Mouse (Mus musculus) limb, embryonic 12.5 days (tissue): ENCODE measurements around the gene Trim31. TPM values are rescaled to one million over a fixed set of nuclear protein-coding genes. Genes with fewer than 3 reads are reported as not detected.
"Not testable (repeated sequence)": the region's sequence is repeated elsewhere in the genome, so short reads cannot be mapped to it uniquely, and the experiment has no call there.

Experiments
- ATAC-seq: fragments of 200-750 bp; cut with Nextera tagmentation; 2 replicates; pipeline ENCODE4 v1.8.0; 2017; ENCODE audit warnings: low read depth, moderate TSS enrichment; ENCODE audit not compliant: insufficient number of reproducible peaks, insufficient read depth, low FRiP score, low TSS enrichment
- H3K27ac ChIP-seq: fragments of 300-500 bp; sonication (generic); 2 replicates; pipeline ENCODE4 v1.5.1; 2016; ENCODE audit warnings: mild to moderate bottlenecking, moderate library complexity
- H3K27me3 ChIP-seq: fragments of 300-500 bp; sonication (generic); 2 replicates; pipeline ENCODE4 v1.6.1; 2016; ENCODE audit warnings: mild to moderate bottlenecking, moderate library complexity
- H3K36me3 ChIP-seq: fragments of 300-500 bp; sonication (generic); 2 replicates; pipeline ENCODE4 v1.6.1; 2016; ENCODE audit warnings: mild to moderate bottlenecking, moderate library complexity
- H3K4me1 ChIP-seq: fragments of 300-500 bp; sonication (generic); replicated peaks from 2 replicates; pipeline ENCODE4 v1.6.1; 2016
- H3K4me2 ChIP-seq: fragments of 300-500 bp; sonication (generic); 2 replicates; pipeline ENCODE4 v1.6.1; 2016; ENCODE audit warnings: mild to moderate bottlenecking, moderate library complexity
- H3K4me3 ChIP-seq: fragments of 300-500 bp; sonication (generic); replicated peaks from 2 replicates; pipeline ENCODE4 v1.5.1; 2016; ENCODE audit warnings: mild to moderate bottlenecking
- H3K9ac ChIP-seq: fragments of 300-500 bp; sonication (generic); replicated peaks from 2 replicates; pipeline ENCODE4 v1.6.1; 2016; ENCODE audit warnings: mild to moderate bottlenecking, moderate library complexity
- H3K9me3 ChIP-seq: fragments of 300-500 bp; sonication (generic); 2 replicates; pipeline ENCODE4 v1.6.1; 2016; ENCODE audit warnings: mild to moderate bottlenecking, moderate library complexity
- WGBS: fragments of 180-500 bp; shearing (Covaris S2); methylation state at CpG from one replicate; pipeline ENCODE4 v1.1.7; 2016; 5-methylcytosine and 5-hydroxymethylcytosine counted together
- polyA plus RNA-seq: library from polyadenylated mRNA; unstranded; fragments of >200 nt; fragmentation: Nextera tagmentation; extraction: Ambion mirVana; gene quantifications from 2 replicates; pipeline ENCODE4 v1.2.1, GENCODE M21; 2016

The Trim31 gene
- polyA plus RNA-seq, 1 experiment from 2014 or later = not detected

DNA sequence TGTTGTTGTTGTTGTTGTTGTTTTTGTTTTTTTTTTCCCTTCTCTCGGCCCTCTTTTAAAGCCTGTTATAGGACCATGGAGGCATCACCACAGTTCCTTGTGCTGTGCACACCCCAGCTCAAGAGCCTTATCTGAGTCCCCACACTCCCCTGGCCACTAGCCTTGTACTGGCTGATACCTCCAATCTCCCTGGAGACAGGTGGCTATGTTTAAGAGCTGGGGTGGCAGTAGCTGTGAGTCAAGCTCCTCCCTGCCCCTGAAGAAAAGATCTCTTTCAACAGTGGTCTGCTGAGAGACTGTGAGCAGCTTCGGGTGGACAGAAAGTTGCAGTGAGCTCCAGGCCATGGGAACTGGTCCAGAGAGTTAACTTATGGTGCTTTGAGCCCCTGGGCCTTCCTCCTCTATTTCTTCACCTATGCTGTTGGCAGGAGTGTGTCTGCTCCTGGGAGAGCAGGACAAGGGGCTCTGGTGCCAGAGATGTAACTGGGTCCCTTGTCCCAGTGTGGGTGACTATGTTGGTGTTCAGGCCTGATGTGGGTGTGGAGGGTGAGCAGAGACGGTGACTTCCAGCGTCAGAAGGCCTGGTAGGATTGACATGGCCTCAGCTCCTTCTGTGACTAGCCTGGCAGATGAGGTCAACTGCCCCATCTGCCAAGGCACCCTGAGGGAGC, 28.5 kb upstream of the Trim31 start, which contains the start of gene Trim10:
Trim10 (plus strand) TSS at position 291 of the 671 bp plus-strand sequence.
- WGBS = 74% methylated on average over 4 of the region's 4 CpGs
- no peak for ATAC-seq
- Histone ChIP-seq H3K4me1 (peaks cover 8% of the 10 kb centered on the region; the same call in 1 of the 2 replicates), H3K9ac (no peak within 1 kb of the TSS), H3K4me3 (no peak within 1 kb of the TSS), H3K27ac (no peak within 1 kb of the TSS), H3K9me3 (no peaks in the 10 kb centered on the region), H3K4me2 (no peak within 1 kb of the TSS), H3K36me3 (no peaks in the 10 kb centered on the region), H3K27me3 (peaks cover 38% of the 10 kb centered on the region)

DNA sequence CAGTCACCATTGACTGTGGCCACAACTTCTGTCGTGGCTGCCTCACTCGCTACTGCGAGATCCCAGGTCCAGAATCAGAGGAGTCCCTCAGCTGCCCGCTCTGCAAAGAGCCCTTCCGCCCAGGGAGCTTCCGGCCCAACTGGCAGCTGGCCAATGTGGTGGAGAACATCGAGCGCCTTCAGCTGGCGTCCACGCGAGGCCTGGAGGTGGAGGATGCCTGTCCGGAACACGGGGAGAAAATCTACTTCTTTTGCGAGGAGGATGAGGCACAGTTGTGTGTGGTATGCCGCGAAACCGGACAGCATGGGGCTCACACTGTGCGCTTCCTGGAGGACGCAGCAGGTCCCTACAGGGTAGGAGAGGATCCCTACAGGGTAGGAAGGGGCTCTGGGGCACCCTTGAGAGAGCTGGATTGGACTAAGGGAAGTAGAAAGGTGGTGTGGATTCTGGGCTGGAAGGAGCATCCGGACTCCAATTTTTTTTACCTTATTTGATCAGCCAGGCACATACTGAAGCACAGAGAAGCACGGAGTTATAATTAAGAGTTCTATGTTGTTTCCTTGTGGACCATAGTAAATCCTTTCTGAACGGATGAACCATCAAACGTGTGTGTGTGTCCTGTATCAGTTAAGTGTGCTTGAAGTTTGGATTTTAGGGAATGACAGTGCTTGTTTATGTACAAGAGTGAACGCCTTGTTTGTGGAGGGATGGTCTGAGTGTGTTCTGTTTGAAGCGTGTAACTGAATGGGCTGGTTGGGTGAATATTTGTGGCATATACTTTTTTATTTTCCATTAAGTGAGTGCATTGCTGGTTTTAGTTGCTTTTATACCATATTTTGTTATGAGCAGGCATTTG, 27.7 kb upstream of the Trim31 start:
- Histone ChIP-seq H3K27me3 (peaks cover 31% of the 10 kb centered on the region), H3K4me1 (peaks cover 8% of the 10 kb centered on the region; the same call in 1 of the 2 replicates), H3K4me2 (no peak overlapping the region), H3K9me3 (no peaks in the 10 kb centered on the region), H3K9ac (no peak overlapping the region), H3K4me3 (no peak overlapping the region), H3K36me3 (no peaks in the 10 kb centered on the region), H3K27ac (no peak overlapping the region)
- ATAC-seq = no peak
- WGBS = 79% methylated on average over 25 of the region's 25 CpGs

DNA sequence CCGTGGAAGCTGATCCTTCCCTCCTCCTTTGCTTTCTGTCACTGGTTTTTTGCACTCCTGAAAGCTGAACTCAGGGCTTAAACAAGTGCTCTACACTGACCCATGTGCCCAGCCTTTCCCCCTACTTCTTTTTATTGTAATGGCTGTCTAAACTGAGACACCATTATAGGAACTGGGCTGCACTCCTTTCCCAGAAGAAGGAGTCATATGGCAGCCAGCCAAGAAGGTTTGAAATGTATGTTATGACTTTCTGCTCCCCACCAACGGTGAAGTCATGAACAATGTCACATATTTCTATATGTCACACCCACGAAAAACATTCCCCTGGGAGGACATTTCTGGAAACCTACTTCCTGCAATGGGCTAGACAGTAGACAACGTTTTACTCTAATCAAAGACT, 23.3 kb upstream of the Trim31 start:
- ATAC-seq = no peak
- no peak overlapping the region for H3K9ac ChIP-seq
- H3K36me3 ChIP-seq = no peaks in the 10 kb centered on the region
- 0 out of 2 replicates have a peak, but pooled peaks cover 3% of the 10 kb centered on the region for H3K27me3 ChIP-seq
- H3K4me1 ChIP-seq = no peaks in the 10 kb centered on the region
- WGBS = 75% methylated on average over 4 of the region's 4 CpGs
- H3K4me2 ChIP-seq = no peak overlapping the region
- no peak overlapping the region for H3K4me3 ChIP-seq
- no peak overlapping the region for H3K27ac ChIP-seq
- no peaks in the 10 kb centered on the region for H3K9me3 ChIP-seq

DNA sequence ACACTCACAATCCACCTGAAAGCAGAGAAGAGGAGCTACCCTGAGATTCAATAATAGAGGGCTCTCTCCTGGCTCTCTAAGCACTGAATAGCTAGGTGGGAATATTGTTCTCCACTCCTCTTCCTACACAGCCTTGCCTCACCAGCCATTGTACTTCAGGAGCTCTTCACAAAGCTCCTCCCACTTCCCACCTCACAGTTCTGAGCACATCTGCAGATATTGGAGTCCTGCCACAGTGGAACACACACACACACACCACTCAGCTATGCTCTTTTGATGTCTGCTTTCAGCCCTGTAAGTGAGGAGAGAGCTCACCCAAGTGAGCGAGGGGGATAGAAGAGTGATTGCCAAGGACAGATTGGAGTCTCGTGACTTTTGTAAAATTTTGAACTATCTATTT, 14.6 kb upstream of the Trim31 start:
- H3K4me2 ChIP-seq = no peak overlapping the region
- H3K9me3 ChIP-seq = no peaks in the 10 kb centered on the region
- no peak for ATAC-seq
- H3K4me1 ChIP-seq = no peaks in the 10 kb centered on the region
- 85% methylated on average over 2 of the region's 2 CpGs for WGBS
- no peak overlapping the region for H3K9ac ChIP-seq
- H3K4me3 ChIP-seq = no peak overlapping the region
- H3K36me3 ChIP-seq = no peaks in the 10 kb centered on the region
- H3K27ac ChIP-seq = no peak overlapping the region
- H3K27me3 ChIP-seq = no peaks in the 10 kb centered on the region

DNA sequence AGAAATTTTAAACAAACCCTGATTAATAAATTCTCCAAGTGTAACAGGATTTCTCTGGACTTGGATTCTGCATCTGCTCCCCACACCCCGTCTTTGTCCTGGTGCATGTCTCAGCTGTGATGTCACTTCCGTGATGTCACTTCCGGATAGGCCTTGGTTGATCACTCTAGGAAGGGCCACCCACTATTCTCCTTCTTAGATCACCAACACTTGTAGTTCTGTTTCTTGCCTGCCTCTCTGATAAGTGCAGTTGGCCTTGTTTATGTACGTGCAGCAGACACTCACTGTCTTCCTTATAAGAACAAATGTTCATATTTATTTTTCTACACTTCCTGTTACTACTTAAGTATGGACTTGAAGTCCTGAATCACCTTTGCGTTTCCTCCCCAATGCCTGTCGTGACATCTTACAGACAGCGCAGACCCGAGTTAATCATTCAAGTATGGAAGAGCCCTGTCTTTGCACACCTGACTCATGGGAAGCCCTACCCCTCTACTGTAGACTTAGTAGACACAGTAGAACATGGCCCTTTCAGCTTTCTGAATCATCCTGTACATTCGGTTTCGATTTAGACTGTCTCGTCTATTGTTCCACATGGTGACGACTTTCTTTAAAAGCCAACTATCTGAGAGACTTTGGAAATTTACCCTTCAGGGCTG, 12.7 kb upstream of the Trim31 start:
- Histone ChIP-seq H3K4me2 (no peak overlapping the region), H3K27ac (no peak overlapping the region), H3K4me1 (no peaks in the 10 kb centered on the region), H3K36me3 (no peaks in the 10 kb centered on the region), H3K9me3 (no peaks in the 10 kb centered on the region), H3K27me3 (0 out of 2 replicates have a peak, but pooled peaks cover 6% of the 10 kb centered on the region), H3K9ac (no peak overlapping the region), H3K4me3 (no peak overlapping the region)
- WGBS = 91% methylated on average over 12 of the region's 12 CpGs
- no peak for ATAC-seq

DNA sequence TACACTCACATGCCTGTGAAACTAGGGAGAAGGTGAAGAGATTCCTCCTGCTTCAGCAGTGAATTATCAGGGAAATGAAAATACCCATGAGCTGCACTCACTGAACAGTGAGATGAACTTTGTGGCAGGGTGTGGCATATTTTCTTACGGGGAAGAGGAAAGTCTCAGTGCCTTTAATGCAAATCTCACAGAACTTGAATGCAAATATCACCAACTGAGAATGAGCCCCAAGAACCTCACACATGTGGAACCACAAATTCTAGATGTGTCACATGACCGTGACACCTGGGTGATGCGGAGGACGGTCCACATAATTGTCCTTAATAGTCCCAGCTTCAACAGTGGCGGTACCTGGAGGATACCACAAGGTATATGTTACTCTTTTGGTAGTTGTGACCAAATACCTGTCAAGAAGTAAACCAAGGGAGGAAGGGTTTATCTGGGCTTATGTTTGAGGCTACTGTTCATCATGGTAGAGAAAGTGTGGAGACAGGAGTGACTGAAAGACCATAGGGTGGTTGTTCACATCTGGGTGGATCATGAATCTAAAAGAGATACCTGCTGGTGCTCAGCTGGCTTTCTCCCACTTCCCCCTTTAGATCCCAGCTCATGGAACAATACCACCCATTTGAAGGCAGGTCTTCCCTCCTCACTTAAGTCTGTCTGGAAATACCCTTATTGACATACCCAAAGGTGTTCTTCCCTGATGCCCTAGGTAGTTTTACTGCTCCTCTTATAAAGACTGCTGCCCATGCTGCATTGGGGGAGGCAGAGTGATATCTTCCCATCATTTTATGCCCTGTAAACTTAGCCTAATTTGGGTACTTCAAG, 7.6 kb upstream of the Trim31 start, which contains the start of gene Trim40:
Trim40 (minus strand) TSS at position 51 of the 831 bp plus-strand sequence.
- H3K4me3 ChIP-seq = no peak within 1 kb of the TSS
- ATAC-seq = no peak
- H3K36me3 ChIP-seq = no peaks in the 10 kb centered on the region
- H3K9me3 ChIP-seq = no peaks in the 10 kb centered on the region
- no peak within 1 kb of the TSS for H3K27ac ChIP-seq
- no peak within 1 kb of the TSS for H3K9ac ChIP-seq
- WGBS = 84% methylated on average over 5 of the region's 5 CpGs
- H3K4me2 ChIP-seq = no peak within 1 kb of the TSS
- H3K27me3 ChIP-seq = peaks cover 6% of the 10 kb centered on the region; the same call in 1 of the 2 replicates
- H3K4me1 ChIP-seq = no peaks in the 10 kb centered on the region

DNA sequence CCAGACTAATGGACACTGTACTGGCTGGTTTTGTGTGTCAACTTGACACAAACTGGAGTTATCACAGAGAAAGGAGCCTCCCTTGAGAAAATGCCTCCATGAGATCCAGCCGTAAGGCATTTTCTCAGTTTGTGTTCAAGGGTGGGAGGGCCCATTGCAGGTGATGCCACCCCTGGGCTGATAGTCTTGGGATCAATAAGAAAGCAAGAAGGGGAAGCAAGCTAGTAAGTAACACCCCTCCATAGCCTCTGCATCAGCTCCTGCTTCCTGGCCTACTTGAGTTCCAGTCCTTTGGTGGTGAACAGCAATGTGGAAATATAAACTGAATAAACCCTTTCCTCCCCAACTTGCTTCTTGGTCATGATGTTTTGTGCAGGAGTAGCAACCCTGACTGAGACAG, 6.4 kb upstream of the Trim31 start:
- H3K27me3 ChIP-seq, H3K4me3 ChIP-seq, H3K9ac ChIP-seq, H3K4me2 ChIP-seq, ATAC-seq, H3K9me3 ChIP-seq, H3K27ac ChIP-seq, H3K4me1 ChIP-seq, H3K36me3 ChIP-seq: not testable (repeated sequence)
- 79% methylated on average over 1 of the region's 1 CpGs for WGBS

DNA sequence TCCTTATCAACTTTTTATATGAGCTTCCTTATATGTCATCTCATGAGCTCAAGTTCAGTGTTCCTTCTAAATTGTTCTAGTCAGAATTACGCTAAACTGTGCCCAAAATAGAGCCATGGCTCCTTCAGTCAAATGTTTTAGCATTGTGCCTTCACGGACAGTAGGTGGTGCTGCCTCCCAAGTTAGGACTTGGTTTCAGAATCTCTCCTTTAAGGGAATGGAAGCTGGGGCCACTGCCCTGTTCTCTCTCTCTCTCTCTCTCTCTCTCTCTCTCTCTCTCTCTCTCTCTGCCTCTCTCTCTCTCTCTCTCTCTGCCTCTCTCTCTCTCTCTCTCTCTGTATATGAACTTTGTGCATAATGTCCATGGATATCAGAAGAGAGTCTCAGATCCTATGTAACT, 5.6 kb upstream of the Trim31 start:
- H3K36me3 ChIP-seq = no peaks in the 10 kb centered on the region
- no peak overlapping the region for H3K9ac ChIP-seq
- H3K4me3 ChIP-seq = no peak overlapping the region
- H3K27me3 ChIP-seq = peaks cover 6% of the 10 kb centered on the region; the same call in 1 of the 2 replicates
- no peak overlapping the region for H3K27ac ChIP-seq
- no peaks in the 10 kb centered on the region for H3K9me3 ChIP-seq
- no peaks in the 10 kb centered on the region for H3K4me1 ChIP-seq
- 13% methylated on average over 2 of the region's 2 CpGs for WGBS
- no peak for ATAC-seq
- no peak overlapping the region for H3K4me2 ChIP-seq

DNA sequence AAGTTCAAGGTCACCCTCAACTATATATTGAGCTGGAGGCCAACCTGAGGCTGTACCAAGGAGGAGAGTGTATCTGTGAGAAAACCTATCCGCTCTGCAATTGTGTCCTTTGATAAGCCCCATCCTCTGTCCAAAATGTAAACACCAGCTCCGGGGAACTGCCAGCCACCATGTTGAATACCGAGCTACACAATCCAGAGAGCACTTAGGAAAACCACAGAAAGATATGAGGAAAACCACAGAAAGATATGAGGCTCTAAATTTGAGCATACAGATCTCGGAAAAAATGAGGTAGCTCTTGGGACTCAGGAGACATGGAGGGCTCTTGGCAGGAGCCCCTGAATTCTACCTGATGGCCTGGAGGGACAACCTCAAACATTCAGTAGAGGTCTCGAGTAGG, 4.5 kb upstream of the Trim31 start:
- H3K9me3 ChIP-seq = no peaks in the 10 kb centered on the region
- no peaks in the 10 kb centered on the region for H3K4me1 ChIP-seq
- no peak overlapping the region for H3K4me3 ChIP-seq
- peaks cover 6% of the 10 kb centered on the region; the same call in 1 of the 2 replicates for H3K27me3 ChIP-seq
- H3K9ac ChIP-seq = no peak overlapping the region
- WGBS = 73% methylated on average over 5 of the region's 5 CpGs
- H3K4me2 ChIP-seq = no peak overlapping the region
- no peak overlapping the region for H3K27ac ChIP-seq
- no peaks in the 10 kb centered on the region for H3K36me3 ChIP-seq
- ATAC-seq = no peak

DNA sequence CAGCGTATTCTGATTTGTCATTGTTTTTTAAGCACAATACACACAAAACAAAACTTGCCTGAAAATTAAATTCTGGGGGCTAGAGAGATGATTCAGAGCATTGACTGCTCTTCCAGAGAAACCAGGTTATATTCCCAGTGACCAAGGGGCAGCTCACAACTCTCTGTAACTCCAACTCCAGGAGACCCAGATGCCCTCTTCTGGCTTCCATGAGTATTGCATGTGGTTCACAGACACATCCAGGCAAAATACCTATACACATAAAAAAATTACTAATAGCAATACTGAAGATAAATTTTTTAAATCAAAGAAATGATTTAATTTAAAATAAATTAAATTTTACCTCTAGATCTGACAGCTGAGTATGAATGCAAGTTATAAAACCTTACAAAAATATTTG, 1.3 kb upstream of the Trim31 start:
- Histone ChIP-seq H3K9ac (no peak overlapping the region), H3K4me1 (no peaks in the 10 kb centered on the region), H3K27ac (no peak overlapping the region), H3K27me3 (no peaks in the 10 kb centered on the region; the same call in 1 of the 2 replicates), H3K4me3 (no peak overlapping the region), H3K36me3 (no peaks in the 10 kb centered on the region), H3K9me3 (no peaks in the 10 kb centered on the region), H3K4me2 (no peak overlapping the region)
- no peak for ATAC-seq
- WGBS = 93% methylated on average over 1 of the region's 1 CpGs
